Mouse (Mus musculus) lung, adult 2 months (tissue): ENCODE results near the gene Gnat2.

Experiments
- CTCF ChIP-seq: fragments of 200-500 bp; IDR thresholded peaks from 2 replicates; pipeline ENCODE4 v1.5.1; 2011; ENCODE audit warnings: mild to moderate bottlenecking, low read length, control low read depth; ENCODE audit not compliant: insufficient read depth
- POLR2A ChIP-seq: fragments of 200-500 bp; IDR thresholded peaks from 2 replicates; pipeline ENCODE4 v1.6.1; 2011; ENCODE audit warnings: low read depth, mild to moderate bottlenecking, control low read depth, low read length, borderline replicate concordance; ENCODE audit errors: extremely low read depth

DNA sequence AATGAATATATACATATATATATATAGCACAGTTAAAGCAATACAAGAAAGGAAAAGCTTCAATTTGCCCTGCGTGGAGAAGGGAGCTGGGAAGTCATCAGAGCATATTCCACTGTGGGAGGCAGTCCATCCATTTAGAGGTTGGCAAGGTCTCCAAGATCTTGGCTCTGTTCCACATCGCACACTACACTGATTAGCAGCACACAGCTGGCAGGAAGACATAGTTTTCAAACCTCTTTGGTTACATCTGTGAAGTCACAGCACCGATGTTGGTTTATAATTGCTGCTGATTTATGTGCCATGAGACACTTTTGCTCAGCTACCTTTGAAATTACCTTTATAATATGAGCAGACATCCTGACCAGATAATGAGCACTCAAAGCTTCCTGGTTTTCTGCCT lies 44.3 kb upstream of the Gnat2 start:
- TF ChIP-seq POLR2A (no peak), CTCF (no peak)
